Mouse (Mus musculus): Measurements from ENCODE around the gene Tssk6.
"Not testable (repeated sequence)": the region's sequence is repeated elsewhere in the genome, so short reads cannot be mapped to it uniquely, and the experiment has no call there.

DNA sequence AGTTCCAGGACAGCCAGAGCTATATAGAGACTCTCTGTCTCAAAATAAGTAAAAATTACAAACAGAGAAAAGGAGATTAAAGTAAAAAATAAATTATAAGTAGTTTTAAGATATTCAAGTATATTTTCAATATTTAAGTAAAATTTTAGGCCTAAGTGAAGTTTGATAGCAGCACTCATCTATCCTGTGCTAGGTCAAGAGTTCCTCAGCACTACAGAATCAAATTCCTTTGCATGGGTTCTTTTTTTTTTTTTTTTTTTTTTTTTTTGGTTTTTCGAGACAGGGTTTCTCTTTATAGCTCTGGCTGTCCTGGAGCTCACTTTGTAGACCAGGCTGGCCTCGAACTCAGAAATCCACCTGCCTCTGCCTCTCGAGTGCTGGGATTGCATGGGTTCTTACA lies 40.5 kb downstream of the Tssk6 start:
- not testable (repeated sequence) for TF ChIP-seq GATA1 (IDR thresholded peaks at IDR 0.05; ENCODE audit: borderline replicate concordance, low read length); FLI1 (IDR thresholded peaks at IDR 0.05; ENCODE audit: low read length)

Data from megakaryocyte, embryonic 14.5 days (primary cell).